In the genomic region with DNA sequence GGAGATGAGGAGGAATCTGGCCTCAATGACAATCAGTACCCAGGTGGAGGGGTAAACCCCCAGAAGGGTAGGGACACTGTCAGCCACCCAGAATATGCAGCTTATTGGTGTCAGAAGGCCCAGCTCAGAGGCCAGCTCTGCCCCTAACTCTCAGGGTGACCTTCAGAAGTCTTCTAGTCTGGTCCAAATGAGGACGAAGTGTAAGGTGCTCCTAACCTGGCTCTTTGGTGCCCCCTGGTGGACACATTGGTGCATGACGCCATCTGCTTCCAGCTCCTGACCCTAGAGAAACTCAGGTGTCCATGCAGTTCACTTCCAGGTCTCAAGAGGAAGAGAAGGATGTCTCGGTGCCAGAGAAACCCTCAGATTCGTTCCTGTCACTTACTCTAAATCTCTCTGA, we compare ENCODE assay signal across 8 mouse cellular contexts. TPM values are rescaled to one million over a fixed set of nuclear protein-coding genes. Genes with fewer than 3 reads are reported as not detected.
DNase-seq lines count a peak whose midpoint lies in the region; ATAC-seq and TF ChIP-seq lines count a peak whose summit lies in the region.

No protein-coding gene starts in this region.

- H3K36me3 ChIP-seq in lung, postnatal 0 days (ENCODE audit: insufficient read depth, low read length), result no peaks in the 10 kb centered on the region

- H3K4me1 ChIP-seq in lung, postnatal 0 days (ENCODE audit: insufficient read depth, low read depth, low read length), result peaks cover 3% of the 10 kb centered on the region; the same call in 1 of the 2 replicates

- H3K9me3 ChIP-seq in lung, postnatal 0 days (ENCODE audit: low read length), result no peaks in the 10 kb centered on the region

- intact Hi-C loops in heart, postnatal 14 days (cut with DNase I), result loop anchor here (1.0 to 2.0 kb wide), 2 partner anchors 28 to 93 kb away; no protein-coding TSS in a partner anchor

- DNase-seq in ES-CJ7 (ENCODE audit: low read depth, low spot score), result peak; percentile 88
- peak; percentile 91 for DNase-seq in brain, adult 2 months (ENCODE audit: low read depth, low spot score)
- peak; percentile 73 to 84 for DNase-seq in heart, postnatal 14 days
- DNase-seq in layer of hippocampus, adult 2 months (ENCODE audit: low spot score in 2 of 2), result peak in 1 of 2 experiments; percentile 79
- DNase-seq in lung, postnatal 0 days (ENCODE audit: low spot score), result peak; percentile 82
- peak; percentile 81 for DNase-seq in retina, postnatal 1 day
- DNase-seq in urinary bladder, postnatal 10 days (ENCODE audit: low spot score), result peak; percentile 51

- H3K4me2 ChIP-seq in lung, postnatal 0 days (replicated peaks; ENCODE audit: low read depth, low read length), result no peak overlapping the region

- under 1% methylated on average over 4 of the region's 4 CpGs for WGBS in lung, postnatal 0 days

- H3K9ac ChIP-seq in lung, postnatal 0 days (replicated peaks; ENCODE audit: low read depth), result no peak overlapping the region

- H3K27ac ChIP-seq in layer of hippocampus, adult 2 months, result no peak overlapping the region
- no peak overlapping the region for H3K27ac ChIP-seq in lung, postnatal 0 days (ENCODE audit: low read length)

- no peak for TF ChIP-seq EP300 in lung, postnatal 0 days (IDR thresholded peaks at IDR 0.05)

- H3K27me3 ChIP-seq in lung, postnatal 0 days (replicated peaks; ENCODE audit: insufficient read depth, low read length), result no peaks in the 10 kb centered on the region

- ATAC-seq in erythroblast, adult 5-6 weeks (replicated peaks; ENCODE audit: low FRiP score, poor library complexity, severe bottlenecking), result peak; percentile 48
- peak; percentile 49 for ATAC-seq in lung, postnatal 0 days

- peak; percentile 98 for TF ChIP-seq CTCF in layer of hippocampus, adult 2 months (conservative IDR thresholded peaks at IDR 0.05)
- peak; percentile 96 for TF ChIP-seq CTCF in lung, postnatal 0 days (IDR thresholded peaks at IDR 0.05)

- no peak overlapping the region for H3K4me3 ChIP-seq in layer of hippocampus, adult 2 months
- no peak overlapping the region for H3K4me3 ChIP-seq in lung, postnatal 0 days (ENCODE audit: low read depth, low read length)

RNA-seq across cellular contexts. Expression of a gene that starts 13.3 kb away (rescaled TPM):
- total RNA-seq in erythroblast, adult 5-6 weeks (2015; ENCODE audit: low replicate concordance), result not detected in 2 replicates
- total RNA-seq in erythroblast, adult 5-6 weeks (2017; ENCODE audit: low replicate concordance), result 1.3 TPM in 1 of 2 replicates, not detected in the other
- total RNA-seq in heart, postnatal 14 days (2021), result 1 to 10 TPM; 3.1 to 3.3 TPM
- total RNA-seq in layer of hippocampus, adult 2 months (2021), result 10 to 100 TPM; 11.1 to 14.1 TPM
- polyA plus RNA-seq in lung, postnatal 0 days (2015; fragmentation: Nextera tagmentation; extraction: Ambion mirVana), result 24.7 and 26.6 TPM in 2 replicates

RNA-seq across cellular contexts. Expression of a gene that starts 16.1 kb away (rescaled TPM):
- 2.1 TPM in 1 of 2 replicates, not detected in the other for total RNA-seq in erythroblast, adult 5-6 weeks (2015; ENCODE audit: low replicate concordance)
- total RNA-seq in erythroblast, adult 5-6 weeks (2017; ENCODE audit: low replicate concordance), result not detected in 2 replicates
- 1,000 to 10,000 TPM; 5,520 to 6,453 TPM for total RNA-seq in heart, postnatal 14 days (2021)
- total RNA-seq in layer of hippocampus, adult 2 months (2021), result 10 to 100 TPM; 88.5 to 92.2 TPM
- polyA plus RNA-seq in lung, postnatal 0 days (2015; fragmentation: Nextera tagmentation; extraction: Ambion mirVana), result 88.3 and 112 TPM in 2 replicates

RNA-seq across cellular contexts. Expression of a gene that starts 16.2 kb away (rescaled TPM):
- not detected in 2 replicates for total RNA-seq in erythroblast, adult 5-6 weeks (2015; ENCODE audit: low replicate concordance)
- not detected in 2 replicates for total RNA-seq in erythroblast, adult 5-6 weeks (2017; ENCODE audit: low replicate concordance)
- 1 to 10 TPM in 1 of 2 experiments, not detected in 1; 1.0 TPM for total RNA-seq in heart, postnatal 14 days (2021)
- total RNA-seq in layer of hippocampus, adult 2 months (2021), result 1 to 10 TPM; 1.3 to 1.6 TPM
- polyA plus RNA-seq in lung, postnatal 0 days (2015; fragmentation: Nextera tagmentation; extraction: Ambion mirVana), result 0.25 and 0.50 TPM in 2 replicates

Comparison
In these comparisons a context has a peak if more than half of its experiments do, and no peak if none do; other contexts are left out.
1. RNA of a gene that starts 16.1 kb away (total RNA-seq): 5,520 to 6,453 TPM in heart, postnatal 14 days; 88.5 to 92.2 TPM in layer of hippocampus, adult 2 months and 2.1 TPM in erythroblast, adult 5-6 weeks; every median in the first group is over 10 times any median in the second.